Comparison of ENCODE assay signal across 8 mouse cellular contexts in the genomic region with DNA sequence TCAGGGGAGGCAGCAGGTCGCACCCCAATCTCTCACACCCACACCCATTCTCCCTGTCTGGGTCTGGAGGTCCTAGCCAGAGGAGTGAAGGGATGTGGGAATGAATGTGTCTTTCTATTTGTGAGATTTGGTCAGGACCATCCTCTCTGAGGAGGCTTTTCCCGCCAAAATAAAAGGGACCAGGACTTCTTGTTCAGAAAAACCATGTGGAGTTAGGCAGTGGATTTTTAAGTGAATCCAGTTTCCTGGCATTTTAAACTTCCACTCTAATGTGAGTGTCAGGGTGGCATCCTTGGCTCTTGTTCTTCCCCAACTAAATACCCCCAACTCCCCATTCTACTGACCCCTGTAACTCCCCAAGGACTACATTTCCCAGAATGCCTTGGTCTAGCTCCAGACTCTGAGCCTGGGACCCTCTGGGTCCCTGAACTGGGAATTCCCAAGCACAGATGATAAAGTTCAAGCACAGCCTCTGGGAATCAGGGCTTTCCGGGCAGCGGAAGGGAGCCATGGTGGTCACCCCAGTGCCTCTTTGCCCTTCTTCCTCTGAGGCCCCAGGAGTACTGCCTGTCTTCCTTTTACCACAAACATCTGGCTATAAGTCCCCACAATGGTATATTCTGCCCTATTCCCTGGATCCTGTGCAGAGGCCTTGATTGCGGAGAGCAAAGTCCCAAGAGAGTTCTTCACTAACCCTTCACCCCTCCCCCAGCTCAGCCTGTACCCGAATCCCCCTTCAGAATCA. TPM values are rescaled to one million over a fixed set of nuclear protein-coding genes. Genes with fewer than 3 reads are reported as not detected.
DNase-seq lines count a peak whose midpoint lies in the region; ATAC-seq lines count a peak whose summit lies in the region.

No protein-coding gene starts in this region.

- no peak overlapping the region; the same call in 1 of the 2 replicates for H3K4me3 ChIP-seq in kidney, embryonic 16.5 days (ENCODE audit: low read length)
- no peak overlapping the region for H3K4me3 ChIP-seq in embryonic facial prominence, embryonic 15.5 days (replicated peaks)
- H3K4me3 ChIP-seq in intestine, embryonic 14.5 days (ENCODE audit: low read depth, low read length), result no peak overlapping the region
- H3K4me3 ChIP-seq in neural tube, embryonic 14.5 days (ENCODE audit: low read depth, low read length), result no peak overlapping the region

- no peaks in the 10 kb centered on the region for H3K27me3 ChIP-seq in kidney, embryonic 16.5 days (ENCODE audit: insufficient read depth, low read length)
- H3K27me3 ChIP-seq in embryonic facial prominence, embryonic 15.5 days, result no peaks in the 10 kb centered on the region
- H3K27me3 ChIP-seq in intestine, embryonic 14.5 days (replicated peaks; ENCODE audit: control insufficient read depth, insufficient read depth, low read length), result no peaks in the 10 kb centered on the region
- H3K27me3 ChIP-seq in neural tube, embryonic 14.5 days (ENCODE audit: control insufficient read depth, insufficient read depth, low read length), result no peaks in the 10 kb centered on the region

- WGBS in kidney, embryonic 16.5 days, result 29% methylated on average over 6 of the region's 6 CpGs
- 42% methylated on average over 6 of the region's 6 CpGs for WGBS in embryonic facial prominence, embryonic 15.5 days
- WGBS in intestine, embryonic 14.5 days, result 57% methylated on average over 6 of the region's 6 CpGs
- WGBS in neural tube, embryonic 14.5 days, result 18% methylated on average over 6 of the region's 6 CpGs

- H3K9ac ChIP-seq in kidney, embryonic 16.5 days (replicated peaks; ENCODE audit: low read length), result peak overlapping the region; percentile 58
- no peak overlapping the region for H3K9ac ChIP-seq in embryonic facial prominence, embryonic 15.5 days
- no peak overlapping the region for H3K9ac ChIP-seq in intestine, embryonic 14.5 days (ENCODE audit: low read length)
- peak overlapping the region; percentile 25; the same call in 1 of the 2 replicates for H3K9ac ChIP-seq in neural tube, embryonic 14.5 days (replicated peaks; ENCODE audit: low read depth, low read length)

- no peaks in the 10 kb centered on the region for H3K9me3 ChIP-seq in kidney, embryonic 16.5 days (ENCODE audit: low read length)
- H3K9me3 ChIP-seq in embryonic facial prominence, embryonic 15.5 days (replicated peaks), result no peaks in the 10 kb centered on the region
- H3K9me3 ChIP-seq in intestine, embryonic 14.5 days (ENCODE audit: control insufficient read depth, low read length), result no peaks in the 10 kb centered on the region
- H3K9me3 ChIP-seq in neural tube, embryonic 14.5 days (ENCODE audit: control insufficient read depth, low read length), result no peaks in the 10 kb centered on the region

- ATAC-seq in kidney, embryonic 16.5 days (ENCODE audit: low FRiP score, low TSS enrichment), result 0 out of 2 replicates have a peak, but pooled peaks have one; percentile 4
- ATAC-seq in embryonic facial prominence, embryonic 15.5 days (ENCODE audit: insufficient number of reproducible peaks, low FRiP score, low TSS enrichment, low read depth), result no peak
- no peak for ATAC-seq in intestine, embryonic 14.5 days (replicated peaks; ENCODE audit: low FRiP score, low TSS enrichment, low read depth)
- ATAC-seq in neural tube, embryonic 14.5 days (ENCODE audit: low read depth), result no peak
- no peak for ATAC-seq in monocyte, adult 5-6 weeks (replicated peaks; ENCODE audit: insufficient number of reproducible peaks, low FRiP score, low TSS enrichment, poor library complexity, severe bottlenecking)

- peaks cover 79% of the 10 kb centered on the region for H3K4me1 ChIP-seq in kidney, embryonic 16.5 days (ENCODE audit: insufficient read depth, low read length)
- peaks cover 79% of the 10 kb centered on the region for H3K4me1 ChIP-seq in embryonic facial prominence, embryonic 15.5 days
- H3K4me1 ChIP-seq in intestine, embryonic 14.5 days (replicated peaks; ENCODE audit: control insufficient read depth, insufficient read depth, low read length), result peaks cover 68% of the 10 kb centered on the region
- peaks cover 64% of the 10 kb centered on the region for H3K4me1 ChIP-seq in neural tube, embryonic 14.5 days (ENCODE audit: control insufficient read depth, insufficient read depth, low read length)

- peak overlapping the region; percentile 96 for H3K27ac ChIP-seq in kidney, embryonic 16.5 days (ENCODE audit: low read length)
- H3K27ac ChIP-seq in embryonic facial prominence, embryonic 15.5 days (replicated peaks), result peak overlapping the region; percentile 90
- H3K27ac ChIP-seq in intestine, embryonic 14.5 days (ENCODE audit: low read depth), result peak overlapping the region; percentile 39; the same call in 1 of the 2 replicates
- H3K27ac ChIP-seq in neural tube, embryonic 14.5 days (ENCODE audit: low read depth, low read length), result peak overlapping the region; percentile 75

- H3K36me3 ChIP-seq in kidney, embryonic 16.5 days (ENCODE audit: insufficient read depth, low read length), result no peaks in the 10 kb centered on the region
- no peaks in the 10 kb centered on the region for H3K36me3 ChIP-seq in embryonic facial prominence, embryonic 15.5 days
- H3K36me3 ChIP-seq in intestine, embryonic 14.5 days (ENCODE audit: control insufficient read depth, insufficient read depth, low read length), result no peaks in the 10 kb centered on the region
- H3K36me3 ChIP-seq in neural tube, embryonic 14.5 days (ENCODE audit: control insufficient read depth, insufficient read depth, low read length), result no peaks in the 10 kb centered on the region

- peak overlapping the region; percentile 88 for H3K4me2 ChIP-seq in kidney, embryonic 16.5 days (replicated peaks; ENCODE audit: low read depth, low read length)
- peak overlapping the region; percentile 12; the same call in 1 of the 2 replicates for H3K4me2 ChIP-seq in embryonic facial prominence, embryonic 15.5 days (replicated peaks)
- peak overlapping the region; percentile 99 for H3K4me2 ChIP-seq in intestine, embryonic 14.5 days (ENCODE audit: low read length)
- H3K4me2 ChIP-seq in neural tube, embryonic 14.5 days (ENCODE audit: low read depth, low read length), result peak overlapping the region; percentile 84

- DNase-seq in kidney, postnatal 25 days, result no peak
- no peak for DNase-seq in intestine, embryonic 14.5 days (ENCODE audit: low spot score)
- DNase-seq in adrenal gland, postnatal 25 days, result no peak
- DNase-seq in right cerebral cortex, postnatal 14 days, result no peak

RNA-seq across cellular contexts. Expression of a gene that starts 9.4 kb away (rescaled TPM):
- 13.2 and 14.2 TPM in 2 replicates for polyA plus RNA-seq in kidney, embryonic 16.5 days (2015; fragmentation: Nextera tagmentation; extraction: Ambion mirVana)
- 7.9 and 9.3 TPM in 2 replicates for polyA plus RNA-seq in embryonic facial prominence, embryonic 15.5 days (2015; fragmentation: Nextera tagmentation; extraction: Ambion mirVana)
- 12.1 and 12.7 TPM in 2 replicates for polyA plus RNA-seq in intestine, embryonic 14.5 days (2014; fragmentation: Nextera tagmentation; extraction: Ambion mirVana)
- polyA plus RNA-seq in neural tube, embryonic 14.5 days (2014; fragmentation: Nextera tagmentation; extraction: Ambion mirVana), result 17.0 and 20.8 TPM in 2 replicates
- total RNA-seq in adrenal gland, postnatal 25 days (2021), result 23.8 and 25.8 TPM in 2 replicates
- total RNA-seq in monocyte, adult 5-6 weeks (2017), result 0.68 to 0.85 TPM (median 0.76 TPM) in 3 replicates

Comparison
In these comparisons a context has a peak if more than half of its experiments do, and no peak if none do; other contexts are left out.
1. H3K27ac ChIP-seq: peak in every context shown above with its lines; median percentile 96 in kidney, embryonic 16.5 days; 90 in embryonic facial prominence, embryonic 15.5 days; 75 in neural tube, embryonic 14.5 days; 39 in intestine, embryonic 14.5 days.
2. H3K4me2 ChIP-seq: peak in every context shown above with its lines; median percentile 99 in intestine, embryonic 14.5 days; 88 in kidney, embryonic 16.5 days; 84 in neural tube, embryonic 14.5 days; 12 in embryonic facial prominence, embryonic 15.5 days.
3. H3K9ac ChIP-seq: peak in kidney, embryonic 16.5 days (single experiment) and neural tube, embryonic 14.5 days (single experiment); none in embryonic facial prominence, embryonic 15.5 days (single experiment) and intestine, embryonic 14.5 days (single experiment).